Mouse (Mus musculus) megakaryocyte progenitor cell, adult 5-6 weeks (primary cell): Measurements from ENCODE around the gene Hormad1. TPM values are rescaled to one million over a fixed set of nuclear protein-coding genes. Genes with fewer than 3 reads are reported as not detected.
A peak's percentile ranks its signal among the peaks of the same experiment; 100 is the strongest.
"Not testable (repeated sequence)": the region's sequence is repeated elsewhere in the genome, so short reads cannot be mapped to it uniquely, and the experiment has no call there.

ENCODE experiments used
- ATAC-seq: replicated peaks from 2 replicates; pipeline ENCODE4 v1.8.0; 2016; ENCODE audit warnings: mild to moderate bottlenecking, moderate TSS enrichment, inconsistent platforms; ENCODE audit not compliant: poor library complexity
- total RNA-seq, 2 experiments: library from RNA; stranded (forward) in 1 of 2; stranded (reverse) in 1 of 2; fragments of 157-497, 149-512 nt in 1 of 2; fragments of 200-1000 nt in 1 of 2; gene quantifications; 2 replicates each; pipeline versions ENCODE4 v1.2.3 to v1.2.4; 2015 to 2017

Hormad1 gene
- not detected in 2 replicates for total RNA-seq (2015)
- not detected in 2 replicates for total RNA-seq (2017)

GRCm38 (mm10) chr3:95559437-95559836 is at the start of gene Hormad1:
Gene Hormad1, plus strand, starts transcription at chr3:95559677.
- ATAC-seq: no peak

DNA sequence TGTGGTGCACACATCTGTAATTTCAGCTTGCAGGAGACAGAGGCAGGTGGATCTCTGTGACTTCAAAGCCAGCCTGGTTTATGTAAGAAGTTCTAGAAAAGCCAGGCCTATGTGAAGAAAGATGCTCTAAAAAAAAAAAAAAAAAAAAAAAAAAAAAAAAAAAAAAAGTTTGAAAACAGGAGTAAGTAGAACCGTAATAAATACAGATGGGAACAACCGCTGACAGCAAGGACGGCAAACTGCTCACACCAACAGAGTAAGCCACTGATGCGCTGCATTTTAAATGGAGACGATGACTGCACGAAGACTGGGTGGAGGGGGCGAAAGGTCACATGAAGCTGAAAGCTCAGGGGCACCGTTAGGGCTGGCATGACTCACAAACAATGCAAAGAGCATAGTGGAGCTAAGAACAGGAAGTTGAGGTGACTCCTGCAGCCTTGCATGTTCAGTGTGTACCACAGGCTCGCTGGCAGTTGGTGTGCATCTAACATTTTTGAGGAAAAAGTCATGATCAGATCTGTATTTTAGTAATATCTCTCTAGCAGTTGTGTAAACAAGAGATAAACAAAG is 47.8 kb upstream of the Hormad1 start:
- peak; percentile 92 for ATAC-seq

- peak; percentile 29 for ATAC-seq
These were observed 42.8 kb upstream of the Hormad1 start for GRCm38 (mm10) chr3:95516614-95517041.

DNA sequence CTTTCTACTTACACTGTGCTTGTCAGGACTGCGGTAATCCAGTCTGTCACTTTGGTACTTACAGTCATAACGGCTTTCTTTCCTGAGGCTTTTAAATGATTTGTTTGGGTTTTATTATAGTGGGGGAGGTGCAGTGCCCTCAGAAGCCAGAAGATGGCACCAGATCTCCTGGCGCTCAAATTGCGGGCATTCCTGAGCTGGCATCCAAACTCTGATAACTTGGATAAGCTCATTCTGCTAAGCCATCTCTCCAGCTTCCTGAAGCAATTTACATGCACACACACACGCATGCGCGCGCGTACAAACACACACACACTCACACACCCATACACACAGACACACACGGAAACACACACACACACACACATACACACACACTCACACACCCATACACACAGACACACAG is 42.0 kb upstream of the Hormad1 start:
- peak; percentile 74 for ATAC-seq

DNA sequence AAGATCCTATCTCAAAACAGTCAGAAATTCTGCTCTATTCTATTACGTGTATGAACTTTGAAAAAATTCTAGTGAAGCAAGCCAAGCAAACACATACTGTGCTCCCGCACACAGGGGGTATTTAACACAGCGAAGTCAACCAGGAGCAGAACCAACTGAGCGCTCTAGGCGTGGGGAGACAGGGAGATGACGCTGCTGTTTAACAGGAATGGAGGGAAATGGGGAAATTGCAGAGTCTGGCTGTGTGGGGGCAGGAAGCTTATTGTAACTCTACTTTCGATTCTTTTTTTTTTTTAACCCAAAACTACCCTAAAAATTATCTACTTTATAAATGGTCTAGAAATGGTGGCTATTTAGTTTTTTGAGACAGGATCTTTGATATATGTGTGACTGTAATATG is 40.6 kb upstream of the Hormad1 start:
- ATAC-seq: peak; percentile 45

DNA sequence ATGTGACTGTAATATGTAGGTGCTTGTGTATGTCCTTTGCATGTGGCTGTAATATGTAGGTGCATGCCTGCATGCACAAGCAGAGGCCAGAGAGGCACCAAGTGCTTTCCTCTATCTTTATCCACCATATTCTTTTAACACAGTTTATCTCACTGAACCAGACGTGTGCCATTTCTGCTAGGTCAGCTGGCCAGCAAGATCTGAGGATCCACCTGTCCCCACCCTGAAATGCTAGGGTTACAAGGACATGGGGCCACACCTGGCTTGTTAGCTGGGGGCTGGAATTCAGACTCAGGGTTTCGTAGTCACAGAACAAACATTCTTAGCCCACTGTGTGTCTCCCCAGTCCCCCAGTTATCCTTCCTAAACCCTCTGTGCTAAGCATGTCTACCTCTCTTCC is 40.2 kb upstream of the Hormad1 start:
- peak; percentile 37 for ATAC-seq

- ATAC-seq: no peak
These were observed 39.4 kb upstream of the Hormad1 start for GRCm38 (mm10) chr3:95520100-95520499.

DNA sequence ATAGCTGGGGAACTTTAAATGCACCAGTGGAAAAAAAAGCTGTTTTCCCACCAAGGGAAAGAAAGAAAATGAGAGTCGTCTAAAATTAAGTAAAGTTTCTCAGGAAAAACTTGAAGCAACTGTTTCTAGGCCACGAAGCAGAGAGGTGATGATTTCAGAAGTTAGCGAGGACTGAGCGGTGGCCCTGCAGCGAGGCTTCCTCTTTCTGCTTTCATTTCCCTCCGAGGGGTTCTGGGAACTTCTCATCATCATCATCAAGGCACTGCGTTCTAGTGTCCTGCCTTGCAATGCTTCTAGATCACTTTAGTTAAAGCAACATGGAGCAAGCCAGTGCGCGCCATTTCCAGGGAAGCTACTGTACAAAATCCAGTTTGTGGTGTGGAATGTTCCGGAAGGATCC is 38.3 kb upstream of the Hormad1 start:
- ATAC-seq: peak; percentile 33

DNA sequence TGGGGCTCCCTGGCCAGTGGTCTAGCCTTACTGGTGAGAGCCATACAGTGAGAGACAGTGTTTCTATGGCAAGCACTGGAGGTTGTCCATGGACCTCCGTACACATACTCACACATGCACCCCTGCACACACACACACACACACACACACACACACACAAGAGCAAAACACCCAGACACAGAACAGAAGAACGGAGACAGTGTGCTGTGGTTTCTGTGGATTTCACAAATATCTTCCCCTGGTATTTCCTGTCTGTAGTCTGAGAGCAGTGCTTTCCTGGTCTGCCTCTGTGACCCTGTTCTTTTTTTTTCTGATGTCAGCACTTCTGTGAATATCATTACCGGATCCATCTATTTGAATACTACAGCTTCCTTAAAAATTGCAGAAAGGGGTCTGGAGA is 35.8 kb upstream of the Hormad1 start:
- peak; percentile 64 for ATAC-seq

- ATAC-seq: no peak
These were observed 34.8 kb upstream of the Hormad1 start for GRCm38 (mm10) chr3:95524673-95525072.

DNA sequence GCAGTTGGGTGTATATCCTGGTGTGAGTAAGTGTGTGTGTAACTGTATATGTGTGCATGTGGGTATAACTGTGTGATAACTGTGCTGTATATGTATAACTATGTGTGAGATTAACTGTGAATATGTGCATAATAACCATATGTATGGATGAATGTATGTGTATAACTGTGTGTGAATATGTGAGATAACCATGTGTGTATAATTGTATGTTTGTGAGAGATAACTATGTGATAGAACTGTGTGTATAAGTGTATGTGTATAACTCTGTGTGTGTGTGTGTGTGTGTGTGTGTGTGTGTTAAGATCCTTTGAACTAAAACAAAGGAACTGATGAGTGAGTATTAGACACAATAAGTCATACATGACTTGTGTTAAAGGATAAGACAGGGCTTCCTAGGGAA is 33.4 kb upstream of the Hormad1 start:
- no peak for ATAC-seq

GRCm38 (mm10) chr3:95526622-95527211 is 32.8 kb upstream of the Hormad1 start, which contains the start of gene Ctss:
Gene Ctss, plus strand, starts transcription at chr3:95526786.
- no peak for ATAC-seq

GRCm38 (mm10) chr3:95529814-95530213 is 29.7 kb upstream of the Hormad1 start:
- ATAC-seq: peak; percentile 87

GRCm38 (mm10) chr3:95531025-95531424 is 28.5 kb upstream of the Hormad1 start:
- 0 out of 2 replicates have a peak, but pooled peaks have one; percentile 34 for ATAC-seq

DNA sequence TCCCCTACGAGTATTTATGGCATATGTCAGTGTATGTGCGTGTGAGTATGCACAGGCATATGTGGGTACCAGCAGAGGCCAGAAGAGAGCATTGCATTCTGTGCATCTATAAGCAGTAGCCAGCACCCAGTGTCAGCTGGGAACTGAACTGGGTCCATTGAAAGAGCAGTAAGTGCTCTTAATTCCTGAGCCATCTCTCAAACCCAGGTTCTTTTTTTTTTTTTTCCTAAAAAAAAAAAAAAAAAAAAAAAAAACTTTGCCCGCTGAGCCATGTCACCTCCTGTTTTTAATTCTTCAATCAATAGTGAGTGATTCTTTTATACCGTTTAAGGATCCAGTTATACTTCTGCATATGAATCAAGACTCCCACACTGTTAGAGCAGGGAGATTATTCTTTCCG is 26.1 kb upstream of the Hormad1 start:
- no peak for ATAC-seq

- ATAC-seq: no peak
These were observed 24.6 kb upstream of the Hormad1 start for GRCm38 (mm10) chr3:95534927-95535326.

DNA sequence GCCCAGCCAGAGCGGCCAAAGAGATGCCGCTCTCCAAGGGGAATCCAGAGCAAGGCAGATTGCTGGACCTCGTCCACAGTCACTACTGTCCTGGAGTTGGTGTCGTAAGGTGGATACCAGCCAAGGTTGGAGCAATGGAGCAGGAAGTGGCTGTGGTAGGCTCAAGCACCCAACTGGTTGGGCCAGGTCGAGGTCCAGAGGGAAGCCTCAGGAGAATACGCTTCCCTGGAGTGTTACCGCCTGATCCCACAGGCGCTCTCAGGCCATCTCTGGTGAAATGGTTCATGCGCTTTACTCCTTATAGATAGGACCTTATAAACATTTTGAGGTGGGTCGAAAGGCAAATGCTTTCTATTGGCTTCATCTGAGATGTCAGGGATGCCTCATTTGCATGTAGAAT is 20.5 kb upstream of the Hormad1 start:
- ATAC-seq: no peak

DNA sequence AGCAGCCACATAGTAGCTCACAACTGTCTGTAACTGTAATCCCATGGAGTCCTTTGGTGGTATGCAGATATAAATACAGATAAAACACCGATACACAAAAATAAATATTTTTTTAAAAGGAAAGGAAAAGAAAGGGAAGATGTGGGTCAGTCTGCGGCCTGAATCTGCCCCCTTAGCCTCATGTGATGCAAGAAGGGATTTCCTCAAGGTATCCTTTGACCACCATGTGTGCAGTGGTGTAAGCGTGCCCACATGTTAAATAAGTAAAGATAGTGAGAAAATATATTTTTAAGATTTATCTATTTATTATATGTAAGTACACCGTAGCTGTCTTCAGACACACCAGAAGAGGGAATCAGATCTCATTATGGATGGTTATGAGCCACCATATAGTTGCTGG is 19.6 kb upstream of the Hormad1 start:
- ATAC-seq: no peak

DNA sequence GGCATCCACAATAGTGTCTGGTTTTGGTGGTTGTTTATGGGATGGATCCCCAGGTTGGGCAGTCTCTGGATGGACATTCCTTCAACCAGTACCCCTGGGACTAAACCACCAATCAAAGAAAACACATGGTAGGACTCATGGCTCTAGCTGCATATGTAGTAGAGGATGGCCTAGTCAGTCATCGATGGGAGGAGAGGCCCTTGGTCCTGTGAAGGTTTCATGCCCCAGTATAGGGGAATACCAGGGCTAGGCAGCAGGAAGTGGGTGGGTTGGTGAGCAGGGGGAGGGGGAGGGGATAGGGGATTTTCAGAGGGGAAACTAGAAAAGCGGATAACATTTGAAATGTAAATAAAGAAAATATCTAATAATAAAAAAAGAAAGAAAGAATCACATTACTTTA is 18.3 kb upstream of the Hormad1 start:
- ATAC-seq: not testable (repeated sequence)

DNA sequence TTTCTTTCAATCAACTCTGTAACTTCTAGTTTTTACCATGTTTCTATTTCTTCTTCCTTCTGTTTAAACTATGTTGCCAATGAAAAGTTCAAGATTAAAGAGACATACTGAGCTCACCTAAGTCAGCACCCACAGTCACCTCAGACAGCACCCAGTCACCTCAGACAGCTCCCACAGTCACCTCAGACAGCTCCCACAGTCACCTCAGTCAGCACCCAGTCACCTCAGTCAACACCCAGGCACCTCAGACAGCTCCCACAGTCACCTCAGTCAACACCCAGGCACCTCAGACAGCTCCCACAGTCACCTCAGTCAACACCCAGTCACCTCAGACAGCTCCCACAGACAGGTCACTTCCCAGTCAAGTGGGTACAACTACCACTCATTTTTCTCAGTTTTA is 17.3 kb upstream of the Hormad1 start:
- 0 out of 2 replicates have a peak, but pooled peaks have one; percentile 31 for ATAC-seq

GRCm38 (mm10) chr3:95542981-95543380 is 16.5 kb upstream of the Hormad1 start:
- no peak for ATAC-seq

GRCm38 (mm10) chr3:95550176-95550575 is 9.3 kb upstream of the Hormad1 start:
- no peak for ATAC-seq

GRCm38 (mm10) chr3:95553986-95554385 is 5.5 kb upstream of the Hormad1 start:
- no peak for ATAC-seq
